ENCODE assay signal across 8 mouse cellular contexts in genomic region chr2:92433578-92434374, GRCm38 (mm10). TPM values are rescaled to one million over a fixed set of nuclear protein-coding genes. Genes with fewer than 3 reads are reported as not detected.
DNase-seq lines count a peak whose midpoint lies in the region; ATAC-seq and TF ChIP-seq lines count a peak whose summit lies in the region.

Cry2 (minus strand) TSS chr2:92434043.

- peaks cover 4% of the 10 kb centered on the region for H3K9me3 ChIP-seq in forebrain, embryonic 10.5 days
- no peaks in the 10 kb centered on the region for H3K9me3 ChIP-seq in heart, embryonic 15.5 days (replicated peaks)
- no peaks in the 10 kb centered on the region for H3K9me3 ChIP-seq in liver, embryonic 14.5 days (ENCODE audit: control insufficient read depth, low read length)
- no peaks in the 10 kb centered on the region for H3K9me3 ChIP-seq in neural tube, embryonic 11.5 days (ENCODE audit: control insufficient read depth, low read length)
- no peaks in the 10 kb centered on the region for H3K9me3 ChIP-seq in stomach, postnatal 0 days (ENCODE audit: control insufficient read depth, low read length)

- H3K36me3 ChIP-seq in forebrain, embryonic 10.5 days (replicated peaks): peaks cover 7% of the 10 kb centered on the region
- no peaks in the 10 kb centered on the region for H3K36me3 ChIP-seq in heart, embryonic 15.5 days
- H3K36me3 ChIP-seq in liver, embryonic 14.5 days (replicated peaks; ENCODE audit: control insufficient read depth, insufficient read depth, low read depth): no peaks in the 10 kb centered on the region
- no peaks in the 10 kb centered on the region for H3K36me3 ChIP-seq in neural tube, embryonic 11.5 days (ENCODE audit: control insufficient read depth, insufficient read depth, low read length)
- H3K36me3 ChIP-seq in stomach, postnatal 0 days (ENCODE audit: control insufficient read depth, insufficient read depth, low read length): no peaks in the 10 kb centered on the region

- TF ChIP-seq CTCF in liver, embryonic 14.5 days (IDR thresholded peaks at IDR 0.05; ENCODE audit: low read depth): no peak
- no peak for TF ChIP-seq CTCF in stomach, postnatal 0 days (IDR thresholded peaks at IDR 0.05; ENCODE audit: low read depth)

- H3K4me2 ChIP-seq in heart, embryonic 15.5 days: peak within 1 kb of the TSS; percentile 79
- H3K4me2 ChIP-seq in liver, embryonic 14.5 days (ENCODE audit: low read depth): peak within 1 kb of the TSS; percentile 84
- peak within 1 kb of the TSS; percentile 88 for H3K4me2 ChIP-seq in neural tube, embryonic 11.5 days (ENCODE audit: low read depth)
- H3K4me2 ChIP-seq in stomach, postnatal 0 days (replicated peaks; ENCODE audit: low read depth): peak within 1 kb of the TSS; percentile 80

- ATAC-seq in heart, embryonic 15.5 days (replicated peaks; ENCODE audit: insufficient number of reproducible peaks, insufficient read depth, low FRiP score, low read depth): peak; percentile 99
- peak; percentile 96 for ATAC-seq in liver, embryonic 14.5 days (ENCODE audit: insufficient read depth)
- ATAC-seq in neural tube, embryonic 11.5 days (ENCODE audit: insufficient read depth, low FRiP score, low TSS enrichment): peak; percentile 99
- ATAC-seq in stomach, postnatal 0 days (ENCODE audit: low FRiP score, low TSS enrichment): peak; percentile 95

- DNase-seq in CD8-positive naive resting alpha-beta T cell, adult 2 months (ENCODE audit: low read depth in 2 of 2, low spot score in 2 of 2): peak; percentile 95 to 98
- peak; percentile 99 for DNase-seq in c-Kit-positive CD71-negative TER-119-negative erythroid progenitor cells, embryonic 14.5 days (ENCODE audit: low read depth)
- DNase-seq in forebrain, embryonic 10.5 days (ENCODE audit: extremely low spot score, low spot score): peak; percentile 99
- peak; percentile 99 for DNase-seq in kidney, postnatal 25 days
- peak; percentile 96 to 97 (median 96) for DNase-seq in liver, embryonic 14.5 days (ENCODE audit: low read depth in 3 of 3, low spot score in 3 of 3)
- DNase-seq in neural tube, embryonic 11.5 days (ENCODE audit: low spot score): peak; percentile 99
- DNase-seq in stomach, postnatal 0 days (ENCODE audit: low spot score): peak; percentile 100

- peaks cover 9% of the 10 kb centered on the region for H3K27me3 ChIP-seq in forebrain, embryonic 10.5 days (ENCODE audit: poor library complexity, severe bottlenecking)
- H3K27me3 ChIP-seq in heart, embryonic 15.5 days: no peaks in the 10 kb centered on the region
- H3K27me3 ChIP-seq in liver, embryonic 14.5 days (ENCODE audit: control insufficient read depth, insufficient read depth, low read length): no peaks in the 10 kb centered on the region
- no peaks in the 10 kb centered on the region for H3K27me3 ChIP-seq in neural tube, embryonic 11.5 days (ENCODE audit: control insufficient read depth, insufficient read depth, low read length)
- no peaks in the 10 kb centered on the region for H3K27me3 ChIP-seq in stomach, postnatal 0 days (ENCODE audit: control insufficient read depth, insufficient read depth, low read length)

- peaks cover 57% of the 10 kb centered on the region for H3K4me1 ChIP-seq in forebrain, embryonic 10.5 days
- peaks cover 54% of the 10 kb centered on the region for H3K4me1 ChIP-seq in heart, embryonic 15.5 days (replicated peaks)
- peaks cover 30 to 50% of the 10 kb centered on the region in 2 experiments for H3K4me1 ChIP-seq in liver, embryonic 14.5 days (replicated peaks; ENCODE audit: control insufficient read depth in 2 of 2, insufficient read depth in 2 of 2, low read length in 1 of 2)
- peaks cover 24% of the 10 kb centered on the region for H3K4me1 ChIP-seq in neural tube, embryonic 11.5 days (ENCODE audit: control insufficient read depth, insufficient read depth, low read length)
- H3K4me1 ChIP-seq in stomach, postnatal 0 days (replicated peaks; ENCODE audit: control insufficient read depth, insufficient read depth): peaks cover 23% of the 10 kb centered on the region

- H3K4me3 ChIP-seq in forebrain, embryonic 10.5 days: peak within 1 kb of the TSS; percentile 93
- peak within 1 kb of the TSS; percentile 94 for H3K4me3 ChIP-seq in heart, embryonic 15.5 days
- peak within 1 kb of the TSS; percentile 61 to 74 for H3K4me3 ChIP-seq in liver, embryonic 14.5 days (ENCODE audit: insufficient read depth in 1 of 2, low read depth in 2 of 2, low read length in 2 of 2)
- peak within 1 kb of the TSS; percentile 82 for H3K4me3 ChIP-seq in neural tube, embryonic 11.5 days (ENCODE audit: low read depth, low read length)
- H3K4me3 ChIP-seq in stomach, postnatal 0 days (ENCODE audit: low read depth, low read length): peak within 1 kb of the TSS; percentile 90

- H3K27ac ChIP-seq in forebrain, embryonic 10.5 days: peak within 1 kb of the TSS; percentile 89
- H3K27ac ChIP-seq in heart, embryonic 15.5 days: peak within 1 kb of the TSS; percentile 71
- H3K27ac ChIP-seq in liver, embryonic 14.5 days: peak within 1 kb of the TSS; percentile 25
- 0 out of 2 replicates have a peak within 1 kb of the TSS, but pooled peaks have one; percentile 67 for H3K27ac ChIP-seq in neural tube, embryonic 11.5 days (ENCODE audit: low read depth, low read length)
- H3K27ac ChIP-seq in stomach, postnatal 0 days (replicated peaks): peak within 1 kb of the TSS; percentile 93

- under 1% methylated on average over 76 of the region's 76 CpGs for WGBS in forebrain, embryonic 10.5 days
- WGBS in heart, embryonic 15.5 days: under 1% methylated on average over 75 of the region's 76 CpGs
- WGBS in liver, embryonic 14.5 days (ENCODE audit: insufficient replicate concordance): under 1% methylated on average over 76 of the region's 76 CpGs
- under 1% methylated on average over 61 of the region's 76 CpGs for WGBS in neural tube, embryonic 11.5 days
- under 1% methylated on average over 76 of the region's 76 CpGs for WGBS in stomach, postnatal 0 days

- H3K9ac ChIP-seq in heart, embryonic 15.5 days: peak within 1 kb of the TSS; percentile 92
- peak within 1 kb of the TSS; percentile 67 for H3K9ac ChIP-seq in liver, embryonic 14.5 days (replicated peaks)
- peak within 1 kb of the TSS; percentile 77 for H3K9ac ChIP-seq in neural tube, embryonic 11.5 days (ENCODE audit: low read length)
- peak within 1 kb of the TSS; percentile 93 for H3K9ac ChIP-seq in stomach, postnatal 0 days (ENCODE audit: low read length)

- TF ChIP-seq EP300 in liver, embryonic 14.5 days (IDR thresholded peaks at IDR 0.05; ENCODE audit: low read depth): no peak
- TF ChIP-seq EP300 in stomach, postnatal 0 days (optimal IDR thresholded peaks at IDR 0.05): no peak

RNA-seq across cellular contexts. Expression of gene Cry2, which starts in this region (rescaled TPM):
- polyA plus RNA-seq in forebrain, embryonic 10.5 days (2016; fragmentation: Nextera tagmentation; extraction: Ambion mirVana): 25.5 and 27.3 TPM in 2 replicates
- 15.8 and 20.9 TPM in 2 replicates for polyA plus RNA-seq in heart, embryonic 15.5 days (2015; fragmentation: Nextera tagmentation; extraction: Ambion mirVana)
- polyA plus RNA-seq in liver, embryonic 14.5 days (2012; rRNA removed): 5.9 and 6.2 TPM in 2 replicates
- 6.0 and 7.2 TPM in 2 replicates for polyA plus RNA-seq in liver, embryonic 14.5 days (2014; fragmentation: Nextera tagmentation; extraction: Ambion mirVana)
- polyA plus RNA-seq in neural tube, embryonic 11.5 days (2014; fragmentation: Nextera tagmentation; extraction: Ambion mirVana): 21.4 and 22.3 TPM in 2 replicates
- 14.8 and 17.3 TPM in 2 replicates for polyA plus RNA-seq in stomach, postnatal 0 days (2015; fragmentation: Nextera tagmentation; extraction: Ambion mirVana)

Comparison
In these comparisons a context has a peak if more than half of its experiments do, and no peak if none do; other contexts are left out.
1. Peak in every context shown above with its lines: DNase-seq, ATAC-seq, H3K4me3 ChIP-seq and H3K27ac ChIP-seq.
2. H3K27ac ChIP-seq: peak in every context shown above with its lines; median percentile 93 in stomach, postnatal 0 days; 89 in forebrain, embryonic 10.5 days; 71 in heart, embryonic 15.5 days; 67 in neural tube, embryonic 11.5 days; 25 in liver, embryonic 14.5 days.